Mouse (Mus musculus): ENCODE results near the gene Nyx. TPM values are rescaled to one million over a fixed set of nuclear protein-coding genes. Genes with fewer than 3 reads are reported as not detected.

Nyx gene
- polyA plus RNA-seq, 1 experiment from 2014 or later, result 0.04 TPM

Other genes starting within 250 kb of the Nyx start
- gene Ddx3x, start 185.1 kb upstream of the Nyx start, polyA plus RNA-seq (2015; fragmentation: Nextera tagmentation; extraction: Ambion mirVana), result 43.9 and 44.5 TPM in 2 replicates
- 0.28 and 0.38 TPM in 2 replicates for gene Gpr34, start 166.0 kb downstream of the Nyx start, polyA plus RNA-seq (2015; fragmentation: Nextera tagmentation; extraction: Ambion mirVana)
- gene Gpr82, start 195.3 kb downstream of the Nyx start, polyA plus RNA-seq (2015; fragmentation: Nextera tagmentation; extraction: Ambion mirVana), result 0.05 TPM in 1 of 2 replicates, not detected in the other

Measured in liver, embryonic 16.5 days (tissue).